In genomic region chr8:57328931-57329341, GRCm38 (mm10) we compare ENCODE assay signal across 8 mouse cellular contexts. TPM values are rescaled to one million over a fixed set of nuclear protein-coding genes. Genes with fewer than 3 reads are reported as not detected.
DNase-seq lines count a peak whose midpoint lies in the region; ATAC-seq and TF ChIP-seq lines count a peak whose summit lies in the region.
"Had no signal": no experiment of that assay in that cellular context is flagged by ENCODE, and none has a peak within 500 bp of the region (broad histone marks: within the 10 kb centered on the region; RNA-seq: fewer than 3 reads in every experiment).

No protein-coding gene starts in this region.

- H3K4me3 ChIP-seq in E14TG2a.4 (replicated peaks; ENCODE audit: low read length) (peak overlapping the region; percentile 48), ES-Bruce4 (ENCODE audit: low read depth, low read length) (peak overlapping the region; percentile 27; the same call in 1 of the 2 replicates)
- H3K4me3 ChIP-seq in liver, embryonic 13.5 days (replicated peaks): no peak overlapping the region

- TF ChIP-seq CTCF in E14TG2a.4 (conservative IDR thresholded peaks at IDR 0.05; ENCODE audit: low read length) (no peak), ES-Bruce4 (IDR thresholded peaks at IDR 0.05; ENCODE audit: low read depth, low read length) (no peak)

- TF ChIP-seq POLR2A in ES-Bruce4 (IDR thresholded peaks at IDR 0.05; ENCODE audit: insufficient read depth, low read length): no peak

- peaks cover 98% of the 10 kb centered on the region for H3K27me3 ChIP-seq in E14TG2a.4 (ENCODE audit: insufficient read depth, low read length)
- H3K27me3 ChIP-seq in ES-Bruce4 (ENCODE audit: control insufficient read depth, insufficient read depth, low read length, poor library complexity, severe bottlenecking): peaks cover 87% of the 10 kb centered on the region
- H3K27me3 ChIP-seq in liver, embryonic 13.5 days: peaks cover 99% of the 10 kb centered on the region

- DNase-seq in heart, postnatal 14 days: peak; percentile 54 to 65
- DNase-seq in liver, embryonic 13.5 days: no peak
- DNase-seq in spleen, postnatal 14 days (ENCODE audit: low spot score in 2 of 2): no peak
- DNase-seq in embryo, embryonic 9.5 days (ENCODE audit: extremely low spot score): no peak
- DNase-seq: thymus, postnatal 4 days had no signal

- H3K4me2 ChIP-seq in liver, embryonic 13.5 days: peak overlapping the region; percentile 25

- intact Hi-C loops in heart, postnatal 14 days (cut with DNase I): loop anchor here (10.0 kb wide), 1 partner anchor 186 kb away; the partner anchor contains the start of gene Hmgb2

- H3K9me3 ChIP-seq in E14TG2a.4 (ENCODE audit: low read length) (no peaks in the 10 kb centered on the region), ES-Bruce4 (replicated peaks; ENCODE audit: control insufficient read depth, insufficient read depth, low read length, poor library complexity, severe bottlenecking) (no peaks in the 10 kb centered on the region)
- no peaks in the 10 kb centered on the region for H3K9me3 ChIP-seq in liver, embryonic 13.5 days (replicated peaks)

- no peak overlapping the region for H3K27ac ChIP-seq in ES-Bruce4 (ENCODE audit: insufficient read depth, low read length)
- H3K27ac ChIP-seq in liver, embryonic 13.5 days: no peak overlapping the region

- no peak for TF ChIP-seq EP300 in ES-Bruce4 (IDR thresholded peaks at IDR 0.05; ENCODE audit: insufficient read depth, low read depth, low read length)

- peaks cover 59% of the 10 kb centered on the region for H3K4me1 ChIP-seq in E14TG2a.4 (replicated peaks; ENCODE audit: low read depth, low read length)
- no peaks in the 10 kb centered on the region for H3K4me1 ChIP-seq in ES-Bruce4 (ENCODE audit: control insufficient read depth, insufficient read depth, low read length)
- H3K4me1 ChIP-seq in liver, embryonic 13.5 days (replicated peaks): no peaks in the 10 kb centered on the region

- ATAC-seq in liver, embryonic 13.5 days (ENCODE audit: low read depth): no peak
- ATAC-seq in megakaryocyte-erythroid progenitor cell, adult 5-6 weeks (replicated peaks; ENCODE audit: low FRiP score, low TSS enrichment, poor library complexity, severe bottlenecking): no peak

- H3K36me3 ChIP-seq in E14TG2a.4 (ENCODE audit: insufficient read depth, low read length) (no peaks in the 10 kb centered on the region), ES-Bruce4 (ENCODE audit: control insufficient read depth, insufficient read depth, low read length, poor library complexity, severe bottlenecking) (no peaks in the 10 kb centered on the region)
- no peaks in the 10 kb centered on the region for H3K36me3 ChIP-seq in liver, embryonic 13.5 days

- no peak overlapping the region for H3K9ac ChIP-seq in ES-Bruce4 (ENCODE audit: low read depth, poor library complexity, severe bottlenecking)
- no peak overlapping the region for H3K9ac ChIP-seq in liver, embryonic 13.5 days

- 2% methylated on average over 19 of the region's 19 CpGs for WGBS in liver, embryonic 13.5 days (ENCODE audit: insufficient replicate concordance)

RNA-seq across cellular contexts. Expression of gene Hand2, which starts 8.2 kb away (rescaled TPM):
- 0.29 TPM in 1 of 2 replicates, not detected in the other for polyA plus RNA-seq in ES-Bruce4 (2011; ENCODE audit: insufficient read depth, insufficient read length, low read depth, missing spikeins)
- total RNA-seq in heart, postnatal 14 days (2021): 10 to 100 TPM; 74.2 to 78.6 TPM
- polyA plus RNA-seq in liver, embryonic 13.5 days (2015; fragmentation: Nextera tagmentation; extraction: Ambion mirVana): 0.79 and 0.81 TPM in 2 replicates
- not detected in 2 replicates for total RNA-seq in megakaryocyte-erythroid progenitor cell, adult 5-6 weeks (2014; fragmentation: Nextera tagmentation)
- total RNA-seq in megakaryocyte-erythroid progenitor cell, adult 5-6 weeks (2017): not detected in 2 replicates

Comparison
In these comparisons a context has a peak if more than half of its experiments do, and no peak if none do; other contexts are left out.
1. DNase-seq: peak in heart, postnatal 14 days (2 of 2); none in liver, embryonic 13.5 days (single experiment), spleen, postnatal 14 days (0 of 2) and embryo, embryonic 9.5 days (single experiment).
2. RNA of gene Hand2, which starts 8.2 kb away (total RNA-seq): 74.2 to 78.6 TPM in heart, postnatal 14 days; not detected in megakaryocyte-erythroid progenitor cell, adult 5-6 weeks; every median in the first group is over 10 times any median in the second.